Mouse (Mus musculus): ENCODE results near the gene Ak8. TPM values are rescaled to one million over a fixed set of nuclear protein-coding genes. Genes with fewer than 3 reads are reported as not detected.

The Ak8 gene
- polyA plus RNA-seq (2015; fragmentation: Nextera tagmentation; extraction: Ambion mirVana), result 0.74 and 0.75 TPM in 2 replicates

DNA sequence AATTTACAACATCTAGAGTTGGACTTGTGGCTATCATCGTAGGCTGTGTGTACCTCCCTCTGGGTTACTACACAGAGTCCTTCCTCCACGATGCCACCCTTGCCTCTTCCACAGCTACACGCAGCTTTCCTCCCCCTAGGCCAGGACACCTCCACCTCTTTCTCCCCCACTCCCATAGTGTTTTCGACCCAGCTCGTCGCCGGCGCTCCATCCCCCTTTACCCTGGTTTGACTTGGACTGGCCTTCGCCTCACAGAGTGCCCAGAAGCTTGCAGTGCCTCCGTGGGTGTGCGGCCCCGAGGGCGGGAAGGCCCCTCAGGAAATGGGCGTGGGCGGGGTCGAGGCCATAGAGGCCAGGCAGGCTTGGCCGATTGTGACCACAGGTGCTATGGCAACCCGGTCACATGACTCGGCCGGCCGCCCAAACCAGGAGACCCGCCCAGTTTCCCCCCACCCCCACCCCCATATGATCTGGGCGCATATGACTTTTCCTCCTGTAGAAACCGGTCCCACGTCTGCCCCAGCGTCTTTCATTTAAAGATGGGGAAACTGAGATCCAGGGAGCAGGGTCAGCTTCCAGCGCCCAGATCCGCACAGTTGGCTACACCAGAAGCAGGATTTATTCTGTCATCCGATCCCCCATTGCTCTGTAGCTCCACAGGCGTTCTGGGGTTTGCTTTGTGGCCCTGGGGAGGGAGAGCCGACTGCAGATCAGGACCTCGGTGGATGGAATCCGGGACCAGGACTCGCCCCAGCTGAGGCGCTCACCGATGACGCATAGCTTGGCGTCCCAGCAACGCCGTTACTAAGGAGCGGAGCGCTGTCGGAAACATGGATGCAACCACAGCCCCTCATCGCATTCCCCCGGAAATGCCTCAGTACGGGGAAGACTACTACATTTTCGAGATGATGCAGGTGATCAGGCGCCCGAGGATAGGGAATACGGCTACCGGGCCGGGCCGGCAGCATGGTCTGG, at the start of gene Ak8, which contains the start of gene Spaca9:
Gene Ak8, plus strand, starts transcription at position 804 of the 975 bp plus-strand sequence.
Gene Spaca9, minus strand, starts transcription at position 367 of the 975 bp plus-strand sequence.
- Histone ChIP-seq H3K4me2 (replicated peaks) (peak within 1 kb of the TSS; percentile 89), H3K4me3 (peak within 1 kb of the TSS; percentile 67), H3K9ac (peak within 1 kb of the TSS; percentile 74), H3K9me3 (no peaks in the 10 kb centered on the region), H3K27me3 (no peaks in the 10 kb centered on the region), H3K27ac (peak within 1 kb of the TSS; percentile 39; the same call in 1 of the 2 replicates), H3K36me3 (no peaks in the 10 kb centered on the region), H3K4me1 (peaks cover 12% of the 10 kb centered on the region)
- ATAC-seq (ENCODE audit: low FRiP score, low read depth), result peak; percentile 86
- under 1% methylated on average over 53 of the region's 53 CpGs for WGBS

DNA sequence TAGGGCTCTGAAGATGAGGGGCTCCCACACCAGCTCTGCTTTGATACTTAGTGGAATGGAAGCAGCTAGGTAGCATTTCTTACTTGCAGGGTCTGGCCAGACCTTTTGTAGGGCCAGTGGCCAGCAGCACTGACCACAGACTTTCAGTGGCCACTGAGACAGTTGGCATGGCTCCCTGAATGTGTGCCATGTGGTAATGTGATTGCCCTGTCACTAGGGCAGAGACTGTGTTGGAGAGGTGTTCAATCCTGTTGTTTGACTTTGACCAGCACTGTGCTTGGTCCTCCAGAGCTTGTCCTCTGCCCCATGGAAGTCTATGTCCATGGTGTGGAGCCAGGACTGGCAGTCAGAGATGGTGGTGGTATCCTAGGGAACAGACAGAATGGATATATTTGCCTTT, 49.4 kb upstream of the Ak8 start:
- Histone ChIP-seq H3K4me2 (replicated peaks) (no peak overlapping the region), H3K27me3 (no peaks in the 10 kb centered on the region), H3K27ac (no peak overlapping the region), H3K4me1 (no peaks in the 10 kb centered on the region), H3K36me3 (peaks cover 15% of the 10 kb centered on the region), H3K9ac (no peak overlapping the region), H3K9me3 (no peaks in the 10 kb centered on the region), H3K4me3 (no peak overlapping the region)
- no peak for ATAC-seq (ENCODE audit: low FRiP score, low read depth)

DNA sequence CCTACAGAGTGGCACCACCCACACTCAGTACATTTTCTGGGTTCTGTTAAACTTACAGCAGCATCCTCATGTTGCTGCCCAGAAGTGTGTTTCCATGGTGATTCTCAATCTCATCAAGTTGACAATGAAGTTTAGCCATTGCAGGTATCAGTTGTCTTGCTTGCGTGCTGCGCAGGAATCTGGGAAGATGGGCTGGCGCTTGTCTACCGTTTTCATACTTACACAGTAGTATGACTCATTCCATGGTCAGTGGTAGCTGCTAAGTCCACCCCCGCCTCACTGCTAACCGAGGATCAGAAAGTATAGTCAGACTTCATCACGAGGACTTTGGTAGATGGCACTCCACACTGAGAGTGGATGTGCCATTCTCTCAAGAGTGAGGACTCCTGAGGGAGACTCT, 46.6 kb upstream of the Ak8 start:
- no peak for ATAC-seq (ENCODE audit: low FRiP score, low read depth)
- H3K27ac ChIP-seq, result no peak overlapping the region
- H3K27me3 ChIP-seq, result no peaks in the 10 kb centered on the region
- H3K9ac ChIP-seq, result no peak overlapping the region
- WGBS, result 95% methylated on average over 7 of the region's 7 CpGs
- H3K9me3 ChIP-seq, result no peaks in the 10 kb centered on the region
- peaks cover 37% of the 10 kb centered on the region for H3K36me3 ChIP-seq
- no peaks in the 10 kb centered on the region for H3K4me1 ChIP-seq
- no peak overlapping the region for H3K4me3 ChIP-seq
- H3K4me2 ChIP-seq (replicated peaks), result no peak overlapping the region

DNA sequence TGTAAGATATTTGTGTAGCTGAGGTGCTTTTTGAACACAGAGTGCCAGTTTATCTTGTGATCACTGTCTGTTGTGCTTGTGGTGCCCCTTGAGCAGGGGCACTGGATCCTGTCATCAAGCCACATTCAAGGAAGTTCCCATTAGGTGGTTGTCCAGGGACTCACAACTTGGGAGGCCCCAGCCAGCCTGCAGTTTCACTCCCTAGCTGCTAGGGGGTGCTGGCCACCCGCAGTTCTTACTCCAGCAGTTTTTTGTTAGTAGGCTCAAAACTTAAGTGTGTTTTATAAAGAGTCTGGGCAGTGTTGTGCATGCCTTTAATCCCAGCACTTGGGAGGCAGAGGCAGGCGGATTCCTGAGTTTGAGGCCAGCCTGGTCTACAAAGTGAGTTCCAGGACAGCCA, 45.7 kb upstream of the Ak8 start:
- no peaks in the 10 kb centered on the region for H3K9me3 ChIP-seq
- H3K4me1 ChIP-seq, result no peaks in the 10 kb centered on the region
- no peak overlapping the region for H3K27ac ChIP-seq
- no peak overlapping the region for H3K9ac ChIP-seq
- H3K27me3 ChIP-seq, result no peaks in the 10 kb centered on the region
- H3K4me3 ChIP-seq, result no peak overlapping the region
- no peak for ATAC-seq (ENCODE audit: low FRiP score, low read depth)
- H3K36me3 ChIP-seq, result peaks cover 47% of the 10 kb centered on the region
- WGBS, result 61% methylated on average over 2 of the region's 2 CpGs
- H3K4me2 ChIP-seq (replicated peaks), result no peak overlapping the region

DNA sequence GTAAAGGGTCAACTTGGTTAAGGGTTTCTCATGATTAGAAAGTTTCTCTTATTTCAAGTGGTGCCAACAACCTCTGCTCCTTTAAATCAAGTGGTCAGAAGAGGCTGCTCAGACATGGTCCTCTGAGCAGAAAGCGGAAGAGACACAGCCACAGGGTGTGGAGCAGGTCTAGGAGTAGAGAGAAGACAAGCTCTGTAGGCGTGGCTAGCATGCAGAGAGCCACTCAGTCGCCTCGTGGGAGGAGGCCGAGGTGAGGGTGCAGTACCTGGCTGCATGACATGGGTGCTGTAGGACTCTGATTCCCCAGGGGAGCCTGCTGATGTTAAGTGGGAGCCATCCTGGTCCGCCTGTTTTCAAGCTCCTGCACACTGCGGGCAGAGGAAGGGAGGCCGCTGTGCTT, 43.7 kb upstream of the Ak8 start:
- Histone ChIP-seq H3K4me1 (no peaks in the 10 kb centered on the region), H3K4me2 (replicated peaks) (no peak overlapping the region), H3K9ac (no peak overlapping the region), H3K27me3 (no peaks in the 10 kb centered on the region), H3K4me3 (no peak overlapping the region), H3K9me3 (no peaks in the 10 kb centered on the region), H3K36me3 (peaks cover 66% of the 10 kb centered on the region), H3K27ac (no peak overlapping the region)
- WGBS, result 79% methylated on average over 8 of the region's 8 CpGs
- ATAC-seq (ENCODE audit: low FRiP score, low read depth), result no peak

DNA sequence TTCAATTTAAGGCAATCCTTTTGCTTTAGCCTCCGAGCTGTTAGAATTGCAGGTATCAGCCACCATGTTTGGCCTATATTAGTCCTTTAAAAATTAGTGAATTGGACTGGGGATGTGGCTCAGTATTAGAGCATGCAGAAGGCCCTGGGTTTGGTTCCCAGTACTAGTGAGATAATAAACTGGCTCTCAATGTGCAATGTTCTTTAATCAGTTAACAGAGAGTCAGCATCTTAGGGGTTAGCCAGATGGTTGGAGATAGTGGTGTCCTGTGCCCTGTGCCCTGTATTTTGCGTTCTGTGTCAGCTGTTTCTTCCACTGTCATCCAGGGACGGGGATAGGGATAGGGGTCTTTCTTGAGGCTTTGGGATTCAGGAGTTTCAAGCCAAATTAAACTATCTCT, 37.1 kb upstream of the Ak8 start:
- H3K4me1 ChIP-seq, result peaks cover 13% of the 10 kb centered on the region
- H3K4me2 ChIP-seq (replicated peaks), result no peak overlapping the region
- H3K9me3 ChIP-seq, result no peaks in the 10 kb centered on the region
- peaks cover 92% of the 10 kb centered on the region for H3K36me3 ChIP-seq
- H3K27ac ChIP-seq, result no peak overlapping the region
- H3K27me3 ChIP-seq, result no peaks in the 10 kb centered on the region
- no peak for ATAC-seq (ENCODE audit: low FRiP score, low read depth)
- no peak overlapping the region for H3K4me3 ChIP-seq
- WGBS, result 90% methylated on average over 3 of the region's 3 CpGs
- no peak overlapping the region for H3K9ac ChIP-seq

DNA sequence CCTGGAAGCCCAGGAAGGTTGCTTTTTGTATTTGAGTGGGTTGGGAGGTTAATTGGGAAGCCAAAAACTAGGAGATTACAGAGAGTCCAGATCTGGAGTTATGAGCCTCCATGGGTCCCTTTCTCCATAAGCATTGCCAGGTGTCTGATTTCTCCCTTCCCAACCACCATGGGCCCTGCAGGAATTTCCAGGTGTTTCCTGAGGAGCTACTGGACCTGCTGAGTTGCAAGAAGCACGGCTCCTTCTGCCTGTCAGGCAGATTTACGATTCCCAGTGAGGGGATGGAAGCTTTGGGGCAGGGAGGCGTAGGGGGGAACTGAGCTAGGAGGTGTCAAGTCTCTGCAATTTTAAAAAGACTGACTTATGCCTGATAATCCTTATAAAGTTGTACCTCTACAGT, 34.1 kb upstream of the Ak8 start:
- Histone ChIP-seq H3K4me3 (no peak overlapping the region), H3K4me1 (peaks cover 13% of the 10 kb centered on the region), H3K9ac (no peak overlapping the region), H3K9me3 (no peaks in the 10 kb centered on the region), H3K27me3 (no peaks in the 10 kb centered on the region), H3K4me2 (replicated peaks) (no peak overlapping the region), H3K36me3 (peaks cover 91% of the 10 kb centered on the region), H3K27ac (0 out of 2 replicates have a peak overlapping the region, but pooled peaks have one; percentile 33)
- 22% methylated on average over 3 of the region's 3 CpGs for WGBS
- peak; percentile 44; the same call in 1 of the 2 replicates for ATAC-seq (ENCODE audit: low FRiP score, low read depth)

DNA sequence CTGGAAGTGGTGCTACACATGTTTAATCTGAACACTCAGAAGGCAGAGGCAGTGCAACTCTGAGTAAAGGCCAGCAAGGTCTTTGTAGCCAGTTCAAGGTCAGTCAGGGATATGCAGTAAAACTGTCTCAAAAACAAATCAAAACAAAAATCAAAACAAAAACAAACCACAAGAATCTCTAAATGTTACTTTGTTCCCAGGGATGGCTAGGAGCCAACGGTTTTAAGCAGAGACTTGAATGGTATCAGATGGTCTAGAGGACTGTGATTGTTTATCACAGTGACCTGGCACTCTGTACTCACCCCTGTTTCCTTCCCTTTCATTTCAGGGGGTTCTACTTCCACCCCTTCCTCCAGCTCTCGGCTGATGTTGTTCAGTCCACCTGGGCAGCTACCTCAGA, 28.5 kb upstream of the Ak8 start:
- peaks cover under 1% of the 10 kb centered on the region for H3K4me1 ChIP-seq
- peaks cover 97% of the 10 kb centered on the region for H3K36me3 ChIP-seq
- no peak overlapping the region for H3K9ac ChIP-seq
- no peak overlapping the region for H3K27ac ChIP-seq
- H3K4me2 ChIP-seq (replicated peaks), result no peak overlapping the region
- H3K4me3 ChIP-seq, result no peak overlapping the region
- H3K9me3 ChIP-seq, result no peaks in the 10 kb centered on the region
- H3K27me3 ChIP-seq, result no peaks in the 10 kb centered on the region
- ATAC-seq (ENCODE audit: low FRiP score, low read depth), result no peak
- 83% methylated on average over 2 of the region's 2 CpGs for WGBS

DNA sequence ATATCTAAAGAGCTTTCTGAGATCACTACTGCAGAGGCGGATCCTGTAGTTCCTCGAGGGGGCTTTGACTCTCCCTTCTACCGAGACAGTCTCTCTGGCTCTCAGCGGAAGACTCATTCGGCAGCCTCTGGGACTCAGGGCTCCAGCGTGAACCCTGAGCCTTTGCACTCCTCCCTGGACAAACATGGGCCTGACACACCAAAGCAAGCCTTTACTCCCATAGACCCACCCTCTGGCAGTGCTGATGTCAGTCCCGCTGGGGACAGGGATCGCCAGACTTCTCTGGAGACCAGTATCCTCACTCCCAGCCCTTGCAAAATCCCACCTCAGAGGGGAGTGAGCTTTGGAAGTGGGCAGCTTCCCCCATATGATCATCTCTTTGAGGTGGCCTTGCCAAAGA, 24.0 kb upstream of the Ak8 start:
- WGBS, result 91% methylated on average over 8 of the region's 8 CpGs
- no peaks in the 10 kb centered on the region for H3K4me1 ChIP-seq
- peaks cover 97% of the 10 kb centered on the region for H3K36me3 ChIP-seq
- no peak for ATAC-seq (ENCODE audit: low FRiP score, low read depth)
- H3K27me3 ChIP-seq, result no peaks in the 10 kb centered on the region
- no peak overlapping the region for H3K27ac ChIP-seq
- no peaks in the 10 kb centered on the region for H3K9me3 ChIP-seq
- no peak overlapping the region for H3K9ac ChIP-seq
- H3K4me2 ChIP-seq (replicated peaks), result no peak overlapping the region
- H3K4me3 ChIP-seq, result no peak overlapping the region

DNA sequence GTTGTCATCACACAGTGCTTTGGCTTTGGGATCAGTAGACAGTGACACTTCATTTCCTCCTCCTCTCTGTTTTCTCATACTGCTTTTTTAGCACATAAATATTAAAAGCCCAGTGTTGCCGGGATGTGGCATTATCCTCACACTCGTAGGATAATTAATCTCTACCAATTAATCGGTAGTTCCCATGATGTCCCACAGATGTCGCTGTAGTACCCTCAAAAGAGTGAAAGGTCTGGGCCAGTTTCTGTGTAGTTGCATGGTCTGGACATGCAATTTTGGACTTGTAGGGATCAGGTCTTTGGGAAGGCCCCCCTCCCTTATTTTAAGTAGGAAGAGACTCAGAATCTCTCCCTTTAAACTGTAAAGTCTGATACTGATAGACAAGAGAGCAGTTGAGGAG, 19.3 kb upstream of the Ak8 start:
- WGBS, result 40% methylated on average over 4 of the region's 4 CpGs
- Histone ChIP-seq H3K9ac (no peak overlapping the region), H3K27ac (no peak overlapping the region), H3K4me1 (no peaks in the 10 kb centered on the region), H3K4me3 (no peak overlapping the region), H3K9me3 (no peaks in the 10 kb centered on the region), H3K27me3 (no peaks in the 10 kb centered on the region), H3K4me2 (replicated peaks) (no peak overlapping the region), H3K36me3 (peaks cover 100% of the 10 kb centered on the region)
- no peak for ATAC-seq (ENCODE audit: low FRiP score, low read depth)

DNA sequence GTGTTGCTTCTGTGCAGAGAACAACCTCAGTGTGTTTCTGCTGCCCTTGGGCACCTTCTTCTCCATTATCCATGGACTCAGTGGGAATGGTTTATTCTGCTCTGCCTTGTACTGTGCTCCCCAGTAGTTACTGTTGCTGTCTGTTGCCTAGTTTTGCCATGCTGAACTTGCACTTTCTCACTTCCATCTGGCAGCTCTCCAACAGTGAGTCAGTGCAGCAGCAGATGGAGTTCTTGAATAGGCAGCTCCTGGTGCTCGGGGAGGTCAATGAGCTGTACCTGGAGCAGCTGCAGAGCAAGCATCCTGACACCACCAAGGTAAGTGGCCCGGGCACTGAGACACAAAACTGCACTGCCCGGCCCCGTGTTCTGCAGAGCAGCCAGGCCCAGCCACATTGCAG, 18.2 kb upstream of the Ak8 start:
- Histone ChIP-seq H3K4me2 (replicated peaks) (no peak overlapping the region), H3K27ac (no peak overlapping the region), H3K9ac (no peak overlapping the region), H3K9me3 (no peaks in the 10 kb centered on the region), H3K4me1 (no peaks in the 10 kb centered on the region), H3K27me3 (no peaks in the 10 kb centered on the region), H3K36me3 (peaks cover 100% of the 10 kb centered on the region), H3K4me3 (no peak overlapping the region)
- 87% methylated on average over 4 of the region's 4 CpGs for WGBS
- ATAC-seq (ENCODE audit: low FRiP score, low read depth), result no peak

DNA sequence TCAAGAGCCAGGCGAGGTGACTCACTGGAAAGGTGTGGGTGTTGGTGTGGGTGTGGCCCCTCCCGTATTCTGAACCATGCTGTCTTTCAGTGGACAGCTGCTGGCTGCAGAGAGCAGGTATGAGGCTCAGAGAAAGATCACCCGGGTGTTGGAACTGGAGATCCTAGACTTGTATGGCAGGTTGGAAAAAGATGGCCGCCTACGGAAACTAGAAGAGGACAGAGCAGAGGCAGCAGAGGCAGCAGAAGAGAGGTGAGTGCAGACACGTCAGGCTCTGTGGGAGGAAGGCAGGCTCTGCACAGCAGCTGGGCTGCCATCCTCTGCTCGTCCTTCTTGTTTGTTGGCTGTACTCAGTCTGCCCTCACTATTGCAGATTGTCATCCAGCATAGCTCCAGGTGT, 14.1 kb upstream of the Ak8 start:
- H3K4me3 ChIP-seq, result no peak overlapping the region
- no peak overlapping the region for H3K9ac ChIP-seq
- H3K36me3 ChIP-seq, result peaks cover 79% of the 10 kb centered on the region
- H3K27ac ChIP-seq, result no peak overlapping the region
- ATAC-seq (ENCODE audit: low FRiP score, low read depth), result no peak
- no peak overlapping the region for H3K4me2 ChIP-seq (replicated peaks)
- 86% methylated on average over 7 of the region's 7 CpGs for WGBS
- no peaks in the 10 kb centered on the region for H3K9me3 ChIP-seq
- H3K27me3 ChIP-seq, result no peaks in the 10 kb centered on the region
- H3K4me1 ChIP-seq, result no peaks in the 10 kb centered on the region

Measured in limb, embryonic 13.5 days (tissue).